ENCODE assay signal across 9 mouse cellular contexts in the genomic region with DNA sequence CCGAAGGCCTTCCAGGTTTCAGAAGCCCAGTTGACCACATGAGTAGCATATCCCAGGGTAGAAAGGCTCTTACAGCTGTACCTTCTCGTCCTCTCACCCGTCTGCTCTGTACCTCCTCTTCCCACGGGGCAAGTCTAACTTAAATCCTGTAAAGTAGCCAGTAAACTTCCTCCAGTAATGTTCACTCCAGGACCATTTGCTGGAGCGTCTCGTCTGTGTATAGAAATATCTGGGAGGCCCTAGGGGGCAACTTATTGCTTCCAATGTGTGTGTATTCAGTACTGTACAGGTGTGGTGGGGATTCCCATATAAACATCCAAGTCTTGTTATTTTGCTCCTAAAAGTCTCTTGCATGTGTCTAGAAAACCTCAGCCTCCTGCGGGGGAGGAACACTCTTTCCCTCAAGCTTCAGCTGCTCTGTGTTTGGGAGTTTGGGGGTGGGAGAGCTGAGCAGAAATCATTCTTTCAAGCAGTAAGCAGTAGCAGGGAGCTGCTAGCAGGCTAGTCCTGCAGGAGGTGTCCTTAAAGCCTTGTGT.
DNase-seq lines count a peak whose midpoint lies in the region; ATAC-seq and TF ChIP-seq lines count a peak whose summit lies in the region.
"Had no signal": no experiment of that assay in that cellular context is flagged by ENCODE, and none has a peak within 500 bp of the region (broad histone marks: within the 10 kb centered on the region; RNA-seq: fewer than 3 reads in every experiment).

No protein-coding gene starts in this region.

- TF ChIP-seq EP300 in lung, postnatal 0 days (IDR thresholded peaks at IDR 0.05): no peak

- no peak overlapping the region for H3K9ac ChIP-seq in lung, postnatal 0 days (replicated peaks; ENCODE audit: low read depth)
- H3K9ac ChIP-seq in stomach, embryonic 16.5 days (ENCODE audit: low read length): peak overlapping the region; percentile 38
- H3K9ac ChIP-seq: neural tube, embryonic 12.5 days had no signal

- ATAC-seq in lung, postnatal 0 days: no peak
- ATAC-seq in stomach, embryonic 16.5 days (ENCODE audit: insufficient read depth, low FRiP score): peak; percentile 70; the same call in 1 of the 2 replicates

- H3K9me3 ChIP-seq in lung, postnatal 0 days (ENCODE audit: low read length): no peaks in the 10 kb centered on the region
- H3K9me3 ChIP-seq in stomach, embryonic 16.5 days (replicated peaks; ENCODE audit: control insufficient read depth, low read length): no peaks in the 10 kb centered on the region
- H3K9me3 ChIP-seq: neural tube, embryonic 12.5 days had no signal

- H3K4me1 ChIP-seq in lung, postnatal 0 days (ENCODE audit: insufficient read depth, low read depth, low read length): peaks cover 6% of the 10 kb centered on the region; the same call in 1 of the 2 replicates
- peaks cover 16% of the 10 kb centered on the region for H3K4me1 ChIP-seq in stomach, embryonic 16.5 days (ENCODE audit: control insufficient read depth, insufficient read depth, low read length)

- peak; percentile 18 for DNase-seq in adrenal gland, adult 2 months
- DNase-seq in adrenal gland, postnatal 14 days: no peak
- no peak for DNase-seq in lung, postnatal 0 days (ENCODE audit: low spot score)
- no peak for DNase-seq in lung, postnatal 25 days (ENCODE audit: low spot score)
- peak; percentile 55 for DNase-seq in left cerebral cortex, adult 2 months (ENCODE audit: extremely low spot score in 1 of 2, low spot score in 2 of 2)
- no peak for DNase-seq in thymus, postnatal 0 days (ENCODE audit: low spot score)
- DNase-seq in gastrocnemius, adult 8-10 months (ENCODE audit: low spot score in 2 of 2): no peak

- no peak overlapping the region for H3K4me2 ChIP-seq in lung, postnatal 0 days (replicated peaks; ENCODE audit: low read depth, low read length)
- H3K4me2 ChIP-seq in stomach, embryonic 16.5 days (ENCODE audit: low read depth, low read length): no peak overlapping the region
- H3K4me2 ChIP-seq: neural tube, embryonic 12.5 days had no signal

- 29% methylated on average over 7 of the region's 7 CpGs for WGBS in lung, postnatal 0 days
- 37% methylated on average over 7 of the region's 7 CpGs for WGBS in stomach, embryonic 16.5 days

- no peaks in the 10 kb centered on the region for H3K36me3 ChIP-seq in lung, postnatal 0 days (ENCODE audit: insufficient read depth, low read length)
- no peaks in the 10 kb centered on the region for H3K36me3 ChIP-seq in stomach, embryonic 16.5 days (ENCODE audit: control insufficient read depth, insufficient read depth, low read length)
- H3K36me3 ChIP-seq: neural tube, embryonic 12.5 days had no signal

- peak overlapping the region; percentile 43; the same call in 1 of the 2 replicates for H3K27ac ChIP-seq in lung, postnatal 0 days (ENCODE audit: low read length)
- H3K27ac ChIP-seq in left cerebral cortex, adult 2 months: peak overlapping the region; percentile 83
- H3K27ac ChIP-seq in stomach, embryonic 16.5 days (ENCODE audit: low read length): peak overlapping the region; percentile 82
- H3K27ac ChIP-seq: neural tube, embryonic 12.5 days had no signal

- TF ChIP-seq CTCF in lung, postnatal 0 days (IDR thresholded peaks at IDR 0.05): no peak
- no peak for TF ChIP-seq CTCF in left cerebral cortex, adult 2 months (IDR thresholded peaks at IDR 0.05)

- no peaks in the 10 kb centered on the region for H3K27me3 ChIP-seq in lung, postnatal 0 days (replicated peaks; ENCODE audit: insufficient read depth, low read length)
- no peaks in the 10 kb centered on the region for H3K27me3 ChIP-seq in stomach, embryonic 16.5 days (ENCODE audit: control insufficient read depth, insufficient read depth, low read length)
- H3K27me3 ChIP-seq: neural tube, embryonic 12.5 days had no signal

- intact Hi-C loops in left cerebral cortex, adult 2 months (cut with DNase I): loop anchor here (2.0 to 5.0 kb wide), 2 partner anchors 44 to 76 kb away; a partner anchor contains a TSS

- H3K4me3 ChIP-seq in lung, postnatal 0 days (ENCODE audit: low read depth, low read length): no peak overlapping the region
- H3K4me3 ChIP-seq in left cerebral cortex, adult 2 months: no peak overlapping the region
- H3K4me3 ChIP-seq in stomach, embryonic 16.5 days (replicated peaks; ENCODE audit: low read length): no peak overlapping the region
- H3K4me3 ChIP-seq: neural tube, embryonic 12.5 days had no signal

Comparison
In these comparisons a context has a peak if more than half of its experiments do, and no peak if none do; other contexts are left out.
1. DNase-seq: peak in adrenal gland, adult 2 months (single experiment) and left cerebral cortex, adult 2 months (2 of 2); none in adrenal gland, postnatal 14 days (single experiment), lung, postnatal 0 days (single experiment), lung, postnatal 25 days (single experiment), thymus, postnatal 0 days (single experiment) and gastrocnemius, adult 8-10 months (0 of 2).
2. Peak in every context shown above with its lines, with median percentiles within 50 percentile points of each other: H3K27ac ChIP-seq.